Mouse (Mus musculus): ENCODE measurements at regions not wholly inside any gene's neighbourhood (a gene's known extent, or its start where the extent isn't known, plus 50 kb on each side); places are given as distances from the start of the nearest gene placed in this dataset.

GRCm38 (mm10) chr5:75761459-75762310, 187.0 kb downstream of the Kit start (continued):
- TF ChIP-seq NRF1 (IDR thresholded peaks at IDR 0.05; ENCODE audit: insufficient read depth, low read depth, low read length, poor library complexity, severe bottlenecking) (peak; percentile 58), ZKSCAN1 (IDR thresholded peaks at IDR 0.05; ENCODE audit: low read depth, low read length) (no peak), MYB (IDR thresholded peaks at IDR 0.05; ENCODE audit: low read depth, low read length) (0 out of 2 replicates have a peak, but pooled peaks have one; percentile 11), ZNF384 (IDR thresholded peaks at IDR 0.05; ENCODE audit: low read depth, low read length) (no peak), TCF12 (IDR thresholded peaks at IDR 0.05; ENCODE audit: low read depth, low read length) (peak; percentile 97), MAFK (IDR thresholded peaks at IDR 0.05; ENCODE audit: borderline replicate concordance, low read depth, low read length) (no peak), ZMIZ1 (IDR thresholded peaks at IDR 0.05; ENCODE audit: low read depth, low read length) (peak; percentile 98), USF2 (IDR thresholded peaks at IDR 0.05; ENCODE audit: borderline replicate concordance in 1 of 2, insufficient read depth in 1 of 2, low read depth in 1 of 2, low read length in 2 of 2) (no peak), MAZ (IDR thresholded peaks at IDR 0.05; ENCODE audit: low read depth, low read length) (no peak), E2F4 (IDR thresholded peaks at IDR 0.05; ENCODE audit: borderline replicate concordance, low read depth, low read length) (no peak), POLR2A (IDR thresholded peaks at IDR 0.05; ENCODE audit: control insufficient read depth in 1 of 2, insufficient read depth in 1 of 2, low read depth in 1 of 2, low read length in 2 of 2, poor library complexity in 1 of 2) (peak; percentile 38 to 81; a peak in 2 of 4 replicates), MYC (IDR thresholded peaks at IDR 0.05; ENCODE audit: low read depth, low read length) (peak; percentile 65; the same call in 1 of the 2 replicates), RCOR1 (IDR thresholded peaks at IDR 0.05; ENCODE audit: low read depth, low read length) (peak; percentile 38; the same call in 1 of the 2 replicates), RAD21 (IDR thresholded peaks at IDR 0.05; ENCODE audit: low read depth, low read length) (no peak)

GRCm38 (mm10) chr5:75756168-75756567, 181.5 kb downstream of the Kit start:
- H3K4me1 ChIP-seq (ENCODE audit: control insufficient read depth in 1 of 2, insufficient read depth in 2 of 2, low read length in 2 of 2) = peaks cover 9 to 17% of the 10 kb centered on the region in 2 experiments
- H3K9ac ChIP-seq (ENCODE audit: control insufficient read depth, low read depth, low read length, poor library complexity, severe bottlenecking) = no peak overlapping the region
- H3K9me3 ChIP-seq (replicated peaks; ENCODE audit: insufficient read depth, low read length) = no peaks in the 10 kb centered on the region
- H3K36me3 ChIP-seq (ENCODE audit: control insufficient read depth in 1 of 2, insufficient read depth in 2 of 2, low read length in 2 of 2) = peaks cover 0 to 9% of the 10 kb centered on the region in 2 experiments; a peak in 2 of 4 replicates
- TF ChIP-seq MAZ (IDR thresholded peaks at IDR 0.05; ENCODE audit: low read depth, low read length) = no peak
- TF ChIP-seq MXI1 (IDR thresholded peaks at IDR 0.05; ENCODE audit: low read depth, low read length) = no peak
- no peak for TF ChIP-seq TBP (IDR thresholded peaks at IDR 0.05; ENCODE audit: low read depth, low read length)
- TF ChIP-seq E2F4 (IDR thresholded peaks at IDR 0.05; ENCODE audit: borderline replicate concordance, low read depth, low read length) = no peak
- no peak for TF ChIP-seq MAX (IDR thresholded peaks at IDR 0.05; ENCODE audit: low read length)
- no peak for TF ChIP-seq ZNF384 (IDR thresholded peaks at IDR 0.05; ENCODE audit: low read depth, low read length)
- no peak for TF ChIP-seq MEF2A (IDR thresholded peaks at IDR 0.05; ENCODE audit: extremely low read depth, insufficient replicate concordance, low read depth, low read length, poor library complexity, severe bottlenecking)
- no peaks in the 10 kb centered on the region for H3K27me3 ChIP-seq (ENCODE audit: control insufficient read depth in 1 of 2, insufficient read depth in 2 of 2, low read length in 2 of 2)
- H3K79me2 ChIP-seq (ENCODE audit: control insufficient read depth, insufficient read depth, low read length, poor library complexity) = no peaks in the 10 kb centered on the region
- no peak for DNase-seq (ENCODE audit: low read depth, low spot score)
- H3K27ac ChIP-seq (ENCODE audit: control insufficient read depth, low read depth, low read length) = no peak overlapping the region
- H3K4me3 ChIP-seq (ENCODE audit: control insufficient read depth in 1 of 2, insufficient read depth in 1 of 2, low read depth in 2 of 2, low read length in 2 of 2) = no peak overlapping the region

Measured in MEL (cell line).